Mouse (Mus musculus) liver, embryonic 14.5 days (tissue): ENCODE data around the gene Nr2f2.

Source experiments
- CTCF ChIP-seq: IDR thresholded peaks from 2 replicates; pipeline ENCODE4 v1.5.1; 2016; ENCODE audit warnings: antibody characterized with exemption, low read depth, control low read depth
- EP300 ChIP-seq: IDR thresholded peaks from 2 replicates; pipeline ENCODE4 v1.6.1; 2016; ENCODE audit warnings: antibody characterized with exemption, low read depth

GRCm38 (mm10) chr7:70369731-70370551 lies 3.4 kb upstream of the Nr2f2 start:
- TF ChIP-seq CTCF (no peak), EP300 (no peak)
